8 mouse cellular contexts compared by ENCODE assay signal in the genomic region with DNA sequence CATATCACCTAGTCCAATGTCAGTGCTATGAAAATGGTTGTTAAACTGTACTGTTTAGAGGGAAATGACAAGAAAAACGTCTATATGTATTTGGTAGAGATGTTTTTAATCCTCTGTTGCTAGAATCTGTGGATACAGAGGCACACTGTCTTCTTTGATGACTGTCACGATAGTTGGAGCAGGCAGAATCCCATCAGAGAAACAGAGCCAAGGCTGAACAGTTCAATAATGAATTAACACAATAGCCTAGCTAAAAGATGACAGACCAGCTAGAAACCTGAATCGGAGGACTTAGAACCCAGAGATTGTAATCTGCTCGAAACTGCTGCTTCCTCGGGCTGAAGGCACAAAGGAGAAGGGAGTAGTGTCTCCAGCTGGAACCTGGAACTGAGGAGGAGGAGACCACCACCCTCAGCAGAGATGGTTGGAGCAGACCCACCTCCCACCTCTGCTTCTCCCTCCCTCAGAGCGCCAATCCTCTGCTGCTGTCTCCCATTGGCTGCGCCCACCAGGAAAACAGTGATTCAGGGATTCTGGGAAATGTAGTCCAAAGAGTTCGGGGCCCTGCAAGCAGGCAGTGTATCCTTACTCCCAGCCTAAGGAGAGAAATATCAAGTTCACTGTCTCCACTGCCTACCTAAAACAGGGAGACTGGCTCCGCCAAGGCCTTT.
A peak's percentile ranks its signal among the peaks of the same experiment; 100 is the strongest.
DNase-seq lines count a peak whose midpoint lies in the region; ATAC-seq and TF ChIP-seq lines count a peak whose summit lies in the region.

No protein-coding gene starts in this region.

- ATAC-seq in stomach, embryonic 15.5 days (ENCODE audit: insufficient read depth, low FRiP score, low read depth), result peak; percentile 78
- no peak for ATAC-seq in erythroid progenitor cell, adult 5-6 weeks (replicated peaks; ENCODE audit: low FRiP score, poor library complexity, severe bottlenecking)

- 21% methylated on average over 9 of the region's 9 CpGs for WGBS in heart, adult 2 months
- 8% methylated on average over 9 of the region's 9 CpGs for WGBS in stomach, embryonic 15.5 days

- H3K4me1 ChIP-seq in heart, adult 2 months (ENCODE audit: control insufficient read depth, insufficient read depth, low read length), result no peaks in the 10 kb centered on the region
- H3K4me1 ChIP-seq in stomach, embryonic 15.5 days, result peaks cover 8% of the 10 kb centered on the region

- TF ChIP-seq CTCF in heart, adult 2 months (IDR thresholded peaks at IDR 0.05), result no peak

- peak; percentile 51; the same call in 1 of the 2 replicates for TF ChIP-seq POLR2A in heart, adult 2 months (IDR thresholded peaks at IDR 0.05; ENCODE audit: insufficient read depth, low read depth, low read length)

- no peaks in the 10 kb centered on the region for H3K9me3 ChIP-seq in stomach, embryonic 15.5 days

- peak overlapping the region; percentile 62 for H3K9ac ChIP-seq in heart, adult 2 months (ENCODE audit: low read depth, low read length)
- H3K9ac ChIP-seq in stomach, embryonic 15.5 days, result 0 out of 2 replicates have a peak overlapping the region, but pooled peaks have one; percentile 19

- H3K4me3 ChIP-seq in heart, adult 2 months, result peak overlapping the region; percentile 54
- peak overlapping the region; percentile 41 for H3K4me3 ChIP-seq in stomach, embryonic 15.5 days (replicated peaks)

- peak overlapping the region; percentile 59 for H3K4me2 ChIP-seq in stomach, embryonic 15.5 days

- no peaks in the 10 kb centered on the region for H3K27me3 ChIP-seq in heart, adult 2 months (ENCODE audit: control insufficient read depth, insufficient read depth, low read length)
- no peaks in the 10 kb centered on the region for H3K27me3 ChIP-seq in stomach, embryonic 15.5 days (replicated peaks)

- intact Hi-C loops in heart, adult 2 months (cut with DNase I), result no loop called here
- intact Hi-C loops in left cerebral cortex, postnatal 36 days (cut with DNase I), result no loop called here

- TF ChIP-seq EP300 in heart, adult 2 months (IDR thresholded peaks at IDR 0.05; ENCODE audit: insufficient read depth, low read depth, low read length), result no peak

- no peaks in the 10 kb centered on the region for H3K36me3 ChIP-seq in heart, adult 2 months (ENCODE audit: control insufficient read depth, insufficient read depth, low read length)
- H3K36me3 ChIP-seq in stomach, embryonic 15.5 days, result no peaks in the 10 kb centered on the region

- peak; percentile 69 for DNase-seq in adrenal gland, postnatal 14 days
- DNase-seq in embryo, embryonic 11 days, result peak; percentile 88
- DNase-seq in heart, adult 2 months, result peak; percentile 61 to 67
- DNase-seq in kidney, adult 18-20 months, result peak; percentile 58
- DNase-seq in left cerebral cortex, postnatal 36 days (ENCODE audit: low spot score in 2 of 2), result peak; percentile 83 to 84
- peak; percentile 79 for DNase-seq in mesoderm, embryonic 11.5 days (ENCODE audit: low read depth, low spot score)

- peak overlapping the region; percentile 29 for H3K27ac ChIP-seq in heart, adult 2 months
- H3K27ac ChIP-seq in stomach, embryonic 15.5 days, result no peak overlapping the region; the same call in 1 of the 2 replicates

- H3K79me2 ChIP-seq in heart, adult 2 months (replicated peaks; ENCODE audit: control insufficient read depth, insufficient read depth, low read length), result no peaks in the 10 kb centered on the region
